Mouse (Mus musculus) heart, embryonic 13.5 days (tissue): Measurements from ENCODE around the gene Tnfaip8l3. TPM values are rescaled to one million over a fixed set of nuclear protein-coding genes. Genes with fewer than 3 reads are reported as not detected.
A peak's percentile ranks its signal among the peaks of the same experiment; 100 is the strongest.

Source experiments
- ATAC-seq: fragments of 200-750 bp; cut with Nextera tagmentation; 2 replicates; pipeline ENCODE4 v1.8.0; 2017; ENCODE audit warnings: moderate TSS enrichment; ENCODE audit not compliant: insufficient number of reproducible peaks, low FRiP score, low TSS enrichment; ENCODE audit errors: extremely low read depth
- H3K27ac ChIP-seq: fragments of 300-500 bp; sonication (generic); replicated peaks from 2 replicates; pipeline ENCODE4 v1.5.1; 2015; ENCODE audit warnings: moderate library complexity, mild to moderate bottlenecking, inconsistent platforms
- H3K27me3 ChIP-seq: fragments of 300-500 bp; sonication (generic); replicated peaks from 2 replicates; pipeline ENCODE4 v1.6.1; 2015; ENCODE audit warnings: mild to moderate bottlenecking, inconsistent platforms
- H3K36me3 ChIP-seq: fragments of 300-500 bp; sonication (generic); 2 replicates; pipeline ENCODE4 v1.6.1; 2015; ENCODE audit warnings: mild to moderate bottlenecking, inconsistent platforms
- H3K4me1 ChIP-seq: fragments of 300-500 bp; sonication (generic); 2 replicates; pipeline ENCODE4 v1.6.1; 2015; ENCODE audit warnings: inconsistent platforms
- H3K4me2 ChIP-seq: fragments of 300-500 bp; sonication (generic); 2 replicates; pipeline ENCODE4 v1.6.1; 2015; ENCODE audit warnings: inconsistent platforms, mild to moderate bottlenecking, moderate library complexity
- H3K4me3 ChIP-seq: fragments of 300-500 bp; sonication (generic); 2 replicates; pipeline ENCODE4 v1.5.1; 2015; ENCODE audit warnings: moderate library complexity, mild to moderate bottlenecking, inconsistent platforms
- H3K9ac ChIP-seq: fragments of 300-500 bp; sonication (generic); 2 replicates; pipeline ENCODE4 v1.6.1; 2015; ENCODE audit warnings: inconsistent platforms, mild to moderate bottlenecking, moderate library complexity
- H3K9me3 ChIP-seq: fragments of 300-500 bp; sonication (generic); 2 replicates; pipeline ENCODE4 v1.6.1; 2016; ENCODE audit warnings: inconsistent platforms
- WGBS: fragments of 180-500 bp; shearing (Covaris S2); methylation state at CpG from one replicate; pipeline ENCODE4 v1.1.7; 2015; ENCODE audit warnings: mixed read lengths; 5-methylcytosine and 5-hydroxymethylcytosine counted together
- polyA plus RNA-seq: library from polyadenylated mRNA; unstranded; fragments of >200 nt; fragmentation: Nextera tagmentation; extraction: Ambion mirVana; gene quantifications from 2 replicates; pipeline ENCODE4 v1.2.1, GENCODE M21; 2015

The Tnfaip8l3 gene
- polyA plus RNA-seq: 0.25 and 0.37 TPM in 2 replicates

GRCm38 (mm10) chr9:54068032-54068649 lies at the start of gene Tnfaip8l3:
TSS of gene Tnfaip8l3 (minus strand) at chr9:54068388.
- under 1% methylated on average over 33 of the region's 35 CpGs for WGBS
- Histone ChIP-seq H3K9me3 (no peaks in the 10 kb centered on the region), H3K27ac (no peak within 1 kb of the TSS), H3K4me3 (peak within 1 kb of the TSS; percentile 62), H3K36me3 (no peaks in the 10 kb centered on the region), H3K9ac (peak within 1 kb of the TSS; percentile 79), H3K4me1 (peaks cover 10% of the 10 kb centered on the region), H3K27me3 (peaks cover 44% of the 10 kb centered on the region), H3K4me2 (peak within 1 kb of the TSS; percentile 99)
- ATAC-seq: 0 out of 2 replicates have a peak, but pooled peaks have one; percentile 39

- H3K36me3 ChIP-seq: no peaks in the 10 kb centered on the region
- no peak overlapping the region for H3K4me3 ChIP-seq
- no peak overlapping the region for H3K4me2 ChIP-seq
- ATAC-seq: no peak
- H3K9ac ChIP-seq: no peak overlapping the region
- no peak overlapping the region for H3K27ac ChIP-seq
- no peaks in the 10 kb centered on the region for H3K27me3 ChIP-seq
- H3K4me1 ChIP-seq: no peaks in the 10 kb centered on the region
- 0 out of 2 replicates have a peak, but pooled peaks cover 10% of the 10 kb centered on the region for H3K9me3 ChIP-seq
Measured at GRCm38 (mm10) chr9:54112726-54113125, 44.5 kb upstream of the Tnfaip8l3 start.

GRCm38 (mm10) chr9:54098636-54099035 lies 30.4 kb upstream of the Tnfaip8l3 start:
- H3K9me3 ChIP-seq: 0 out of 2 replicates have a peak, but pooled peaks cover 5% of the 10 kb centered on the region
- ATAC-seq: no peak
- H3K4me1 ChIP-seq: no peaks in the 10 kb centered on the region
- no peak overlapping the region for H3K9ac ChIP-seq
- no peaks in the 10 kb centered on the region for H3K27me3 ChIP-seq
- no peak overlapping the region for H3K4me3 ChIP-seq
- H3K36me3 ChIP-seq: no peaks in the 10 kb centered on the region
- no peak overlapping the region for H3K27ac ChIP-seq
- H3K4me2 ChIP-seq: no peak overlapping the region

GRCm38 (mm10) chr9:54097091-54097490 lies 28.9 kb upstream of the Tnfaip8l3 start:
- no peak overlapping the region for H3K4me2 ChIP-seq
- no peak for ATAC-seq
- 69% methylated on average over 6 of the region's 6 CpGs for WGBS

GRCm38 (mm10) chr9:54084245-54084644 lies 16.1 kb upstream of the Tnfaip8l3 start:
- H3K4me2 ChIP-seq: no peak overlapping the region
- no peaks in the 10 kb centered on the region for H3K36me3 ChIP-seq
- H3K27me3 ChIP-seq: no peaks in the 10 kb centered on the region
- ATAC-seq: no peak
- 69% methylated on average over 3 of the region's 3 CpGs for WGBS
- no peak overlapping the region for H3K27ac ChIP-seq
- H3K4me3 ChIP-seq: no peak overlapping the region
- no peaks in the 10 kb centered on the region; the same call in 1 of the 2 replicates for H3K9me3 ChIP-seq
- no peaks in the 10 kb centered on the region for H3K4me1 ChIP-seq
- H3K9ac ChIP-seq: no peak overlapping the region

More at GRCm38 (mm10) chr9:54097091-54097490, 28.9 kb upstream of the Tnfaip8l3 start:
- H3K27ac ChIP-seq: no peak overlapping the region
- H3K9me3 ChIP-seq: no peaks in the 10 kb centered on the region
- H3K4me1 ChIP-seq: no peaks in the 10 kb centered on the region
- no peak overlapping the region for H3K4me3 ChIP-seq
- no peaks in the 10 kb centered on the region for H3K36me3 ChIP-seq
- H3K27me3 ChIP-seq: no peaks in the 10 kb centered on the region
- no peak overlapping the region for H3K9ac ChIP-seq

DNA sequence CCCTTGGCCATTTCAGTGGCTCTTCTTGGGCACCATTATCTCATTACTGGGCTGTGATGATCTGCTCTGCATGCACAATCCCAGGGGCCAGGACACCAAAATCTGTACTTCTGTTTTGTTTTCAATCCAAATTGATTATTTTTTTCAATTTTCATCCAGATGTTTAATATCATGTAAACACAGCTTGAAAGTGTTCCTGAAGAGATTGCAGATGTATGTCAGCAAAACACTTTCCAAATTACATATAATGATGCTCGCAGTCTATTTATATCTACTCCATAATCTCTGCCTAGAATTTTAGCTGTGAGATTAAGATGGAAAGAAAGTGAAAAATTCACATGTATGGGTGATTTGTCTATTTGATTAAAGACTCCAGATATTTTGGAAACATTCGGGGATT lies 9.6 kb upstream of the Tnfaip8l3 start:
- WGBS: 61% methylated on average over 2 of the region's 2 CpGs
- no peak overlapping the region for H3K4me2 ChIP-seq
- no peak overlapping the region for H3K4me3 ChIP-seq
- ATAC-seq: no peak
- H3K27ac ChIP-seq: no peak overlapping the region
- no peak overlapping the region for H3K9ac ChIP-seq
- no peaks in the 10 kb centered on the region for H3K27me3 ChIP-seq
- H3K9me3 ChIP-seq: no peaks in the 10 kb centered on the region; the same call in 1 of the 2 replicates
- no peaks in the 10 kb centered on the region for H3K36me3 ChIP-seq
- no peaks in the 10 kb centered on the region for H3K4me1 ChIP-seq

DNA sequence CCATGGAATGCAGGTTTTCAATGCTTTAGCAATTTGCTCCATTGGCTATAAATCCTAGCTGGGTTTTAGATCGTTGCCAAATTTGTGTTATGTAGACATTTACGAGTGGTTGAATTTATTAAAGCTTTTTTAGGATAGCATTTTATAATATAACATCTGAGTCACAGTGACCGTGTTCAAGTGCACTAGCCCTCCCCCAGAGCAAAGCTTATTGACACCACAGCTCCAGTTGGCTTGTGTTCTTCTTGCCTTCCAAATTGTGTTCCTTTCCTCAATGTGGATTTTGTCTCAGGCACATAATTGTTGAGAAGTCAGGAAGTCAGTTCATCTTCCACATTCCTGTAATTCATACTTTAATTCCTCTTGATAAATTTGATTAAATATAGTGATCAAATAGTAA lies 6.7 kb upstream of the Tnfaip8l3 start:
- Histone ChIP-seq H3K9ac (no peak overlapping the region), H3K4me1 (no peaks in the 10 kb centered on the region), H3K27me3 (no peaks in the 10 kb centered on the region; the same call in 1 of the 2 replicates), H3K9me3 (no peaks in the 10 kb centered on the region), H3K27ac (no peak overlapping the region), H3K36me3 (no peaks in the 10 kb centered on the region), H3K4me3 (no peak overlapping the region), H3K4me2 (no peak overlapping the region)
- 78% methylated on average over 3 of the region's 3 CpGs for WGBS
- no peak for ATAC-seq

- Histone ChIP-seq H3K9me3 (no peaks in the 10 kb centered on the region), H3K27ac (no peak overlapping the region), H3K27me3 (no peaks in the 10 kb centered on the region; the same call in none of the 2 replicates), H3K4me1 (peaks cover 8% of the 10 kb centered on the region), H3K36me3 (no peaks in the 10 kb centered on the region), H3K9ac (no peak overlapping the region), H3K4me2 (no peak overlapping the region), H3K4me3 (no peak overlapping the region)
- no peak for ATAC-seq
- 59% methylated on average over 4 of the region's 4 CpGs for WGBS
Measured at GRCm38 (mm10) chr9:54073688-54074087, 5.5 kb upstream of the Tnfaip8l3 start.

- Histone ChIP-seq H3K4me2 (no peak overlapping the region), H3K27me3 (peaks cover 21% of the 10 kb centered on the region), H3K9me3 (no peaks in the 10 kb centered on the region), H3K36me3 (no peaks in the 10 kb centered on the region), H3K4me3 (no peak overlapping the region), H3K4me1 (peaks cover 10% of the 10 kb centered on the region), H3K9ac (no peak overlapping the region), H3K27ac (no peak overlapping the region)
- no peak for ATAC-seq
- WGBS: 47% methylated on average over 7 of the region's 7 CpGs
Measured at GRCm38 (mm10) chr9:54071474-54072095, 3.4 kb upstream of the Tnfaip8l3 start.

DNA sequence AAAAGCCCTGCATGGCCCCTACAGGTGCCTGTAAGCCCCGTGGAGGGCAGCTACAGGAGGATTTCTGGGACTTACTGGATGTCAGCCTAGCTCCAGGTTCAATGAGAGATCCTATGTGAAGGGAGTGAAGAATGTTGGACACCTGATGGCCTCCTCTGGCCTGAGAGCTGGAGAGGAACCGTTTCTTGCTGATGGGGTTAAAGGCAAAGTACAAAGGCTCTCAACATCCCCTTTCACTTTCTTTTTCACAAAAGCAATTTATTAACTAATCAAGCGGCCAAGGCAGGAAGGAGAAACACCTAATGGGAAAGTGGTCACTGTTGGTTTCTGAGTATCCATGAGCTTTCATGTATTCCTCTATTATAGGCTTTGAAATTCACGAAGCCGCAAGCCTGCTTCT lies 1.0 kb upstream of the Tnfaip8l3 start:
- Histone ChIP-seq H3K4me3 (peak overlapping the region; percentile 62), H3K27me3 (peaks cover 41% of the 10 kb centered on the region), H3K9me3 (no peaks in the 10 kb centered on the region), H3K4me2 (peak overlapping the region; percentile 99), H3K9ac (peak overlapping the region; percentile 79), H3K4me1 (peaks cover 10% of the 10 kb centered on the region), H3K36me3 (no peaks in the 10 kb centered on the region), H3K27ac (no peak overlapping the region)
- 46% methylated on average over 5 of the region's 5 CpGs for WGBS
- no peak for ATAC-seq

GRCm38 (mm10) chr9:54068777-54069176 lies 589 bp upstream of the Tnfaip8l3 start:
- Histone ChIP-seq H3K4me2 (peak overlapping the region; percentile 99), H3K36me3 (no peaks in the 10 kb centered on the region), H3K4me1 (peaks cover 10% of the 10 kb centered on the region), H3K9me3 (no peaks in the 10 kb centered on the region), H3K4me3 (peak overlapping the region; percentile 62), H3K27me3 (peaks cover 44% of the 10 kb centered on the region), H3K9ac (peak overlapping the region; percentile 79), H3K27ac (no peak overlapping the region)
- ATAC-seq: 0 out of 2 replicates have a peak, but pooled peaks have one; percentile 54
- WGBS: under 1% methylated on average over 11 of the region's 11 CpGs

DNA sequence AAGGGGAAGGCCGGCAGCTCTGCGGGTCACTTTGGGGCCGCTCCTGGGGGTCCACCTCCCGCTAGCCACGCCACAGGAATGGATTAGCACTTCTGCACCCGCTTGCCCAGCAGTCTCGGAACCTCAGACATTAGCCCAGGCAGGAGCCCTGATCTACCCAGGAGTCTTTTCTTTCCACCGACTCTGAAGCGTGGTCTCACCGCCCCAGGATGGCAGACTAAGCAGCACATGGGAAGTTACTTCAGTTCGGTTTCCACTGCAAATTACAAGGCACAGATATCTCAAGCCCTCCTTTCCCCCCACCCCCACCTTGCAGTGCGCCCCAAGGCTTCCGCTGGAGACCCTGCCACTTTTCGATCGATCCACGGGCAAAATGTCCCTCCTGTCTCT lies 551 bp downstream of the Tnfaip8l3 start:
- Histone ChIP-seq H3K36me3 (no peaks in the 10 kb centered on the region), H3K9me3 (no peaks in the 10 kb centered on the region), H3K27me3 (peaks cover 47% of the 10 kb centered on the region), H3K4me2 (peak overlapping the region; percentile 99), H3K4me1 (peaks cover 10% of the 10 kb centered on the region), H3K9ac (peak overlapping the region; percentile 79), H3K27ac (no peak overlapping the region), H3K4me3 (peak overlapping the region; percentile 62)
- WGBS: 2% methylated on average over 16 of the region's 16 CpGs
- ATAC-seq: no peak
